Mouse (Mus musculus): ENCODE results near the gene Inpp4b. TPM values are rescaled to one million over a fixed set of nuclear protein-coding genes. Genes with fewer than 3 reads are reported as not detected.
A peak's percentile ranks its signal among the peaks of the same experiment; 100 is the strongest.

The Inpp4b gene
- total and polyA plus RNA-seq, 3 experiments: 7.3 to 73.4 (median 68.9) TPM

DNA sequence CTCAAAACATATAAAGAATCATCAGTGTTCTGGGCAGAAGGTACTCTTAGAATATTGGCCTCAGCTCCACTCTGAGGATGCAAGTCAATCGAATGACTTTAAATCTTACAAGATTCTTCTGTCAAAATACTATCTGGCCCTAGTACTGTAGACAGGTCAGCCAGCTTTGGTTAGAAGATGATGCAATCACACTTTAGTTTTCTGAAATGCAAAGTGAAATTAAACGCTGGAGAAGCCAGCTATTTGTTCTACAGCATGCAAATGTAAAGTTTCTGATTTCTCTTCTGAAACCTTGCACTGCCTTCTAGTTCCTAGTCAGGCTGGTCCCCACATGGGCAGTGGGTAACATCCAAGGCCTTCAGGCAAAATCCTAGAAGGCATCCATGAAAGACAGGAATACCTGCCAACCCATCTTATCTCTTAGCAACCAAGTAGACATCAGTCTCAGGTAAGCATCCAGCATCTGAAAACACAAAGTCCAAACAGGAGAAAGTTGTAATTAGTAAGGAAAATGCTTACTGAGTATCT lies 2.9 kb downstream of the Inpp4b start:
- H3K27me3 ChIP-seq (ENCODE audit: control insufficient read depth, insufficient read depth, low read length): no peaks in the 10 kb centered on the region; the same call in 1 of the 2 replicates
- TF ChIP-seq POLR2A (IDR thresholded peaks at IDR 0.05; ENCODE audit: insufficient read depth, low read depth, low read length) (no peak), CTCF (IDR thresholded peaks at IDR 0.05) (no peak), EP300 (IDR thresholded peaks at IDR 0.05; ENCODE audit: insufficient read depth, low read depth, low read length) (no peak)
- DNase-seq: no peak
- no peak overlapping the region for H3K27ac ChIP-seq
- H3K4me3 ChIP-seq: no peak overlapping the region
- no peaks in the 10 kb centered on the region for H3K79me2 ChIP-seq (replicated peaks; ENCODE audit: control insufficient read depth, insufficient read depth, low read length)
- no peak overlapping the region for H3K9ac ChIP-seq (ENCODE audit: low read depth, low read length)
- H3K36me3 ChIP-seq (ENCODE audit: control insufficient read depth, insufficient read depth, low read length): no peaks in the 10 kb centered on the region
- intact Hi-C loops (cut with DNase I): loop anchor here (5.0 to 10.0 kb wide), 3 partner anchors 467 to 1500 kb away; no protein-coding TSS in a partner anchor
- 74% methylated on average over 2 of the region's 2 CpGs for WGBS
- H3K4me1 ChIP-seq (ENCODE audit: control insufficient read depth, insufficient read depth, low read length): peaks cover 2% of the 10 kb centered on the region; the same call in 1 of the 2 replicates

DNA sequence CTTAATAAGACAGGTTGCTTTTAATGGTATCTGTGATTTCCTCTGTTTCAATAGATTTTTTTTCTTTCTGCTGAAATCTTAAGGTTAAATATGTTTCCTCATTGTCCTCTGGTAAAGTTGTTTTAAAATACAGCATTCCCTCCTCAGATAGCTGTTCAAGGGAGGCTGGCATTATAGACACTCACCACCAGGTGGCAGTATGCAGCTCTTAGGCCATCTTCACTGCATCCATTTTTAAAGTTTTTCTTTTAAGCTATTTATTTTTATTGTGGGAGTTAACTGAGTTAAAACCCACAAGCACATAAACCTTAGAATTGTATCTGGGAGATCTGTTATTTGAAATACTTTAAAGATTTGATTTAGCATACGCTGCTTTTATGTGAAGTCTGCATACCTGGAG lies 7.1 kb downstream of the Inpp4b start:
- no peak overlapping the region for H3K27ac ChIP-seq
- no peak overlapping the region for H3K9ac ChIP-seq (ENCODE audit: low read depth, low read length)
- no peaks in the 10 kb centered on the region for H3K36me3 ChIP-seq (ENCODE audit: control insufficient read depth, insufficient read depth, low read length)
- no peak overlapping the region for H3K4me3 ChIP-seq
- WGBS: 95% methylated on average over 1 of the region's 1 CpGs
- H3K4me1 ChIP-seq (ENCODE audit: control insufficient read depth, insufficient read depth, low read length): no peaks in the 10 kb centered on the region
- intact Hi-C loops (cut with DNase I): loop anchor here (1.0 to 10.0 kb wide), 4 partner anchors 463 to 1495 kb away; no protein-coding TSS in a partner anchor
- H3K79me2 ChIP-seq (replicated peaks; ENCODE audit: control insufficient read depth, insufficient read depth, low read length): no peaks in the 10 kb centered on the region
- no peak for TF ChIP-seq POLR2A (IDR thresholded peaks at IDR 0.05; ENCODE audit: insufficient read depth, low read depth, low read length)
- TF ChIP-seq CTCF (IDR thresholded peaks at IDR 0.05): no peak; the same call in 1 of the 2 replicates
- TF ChIP-seq EP300 (IDR thresholded peaks at IDR 0.05; ENCODE audit: insufficient read depth, low read depth, low read length): no peak
- no peaks in the 10 kb centered on the region for H3K27me3 ChIP-seq (ENCODE audit: control insufficient read depth, insufficient read depth, low read length)
- DNase-seq: no peak

DNA sequence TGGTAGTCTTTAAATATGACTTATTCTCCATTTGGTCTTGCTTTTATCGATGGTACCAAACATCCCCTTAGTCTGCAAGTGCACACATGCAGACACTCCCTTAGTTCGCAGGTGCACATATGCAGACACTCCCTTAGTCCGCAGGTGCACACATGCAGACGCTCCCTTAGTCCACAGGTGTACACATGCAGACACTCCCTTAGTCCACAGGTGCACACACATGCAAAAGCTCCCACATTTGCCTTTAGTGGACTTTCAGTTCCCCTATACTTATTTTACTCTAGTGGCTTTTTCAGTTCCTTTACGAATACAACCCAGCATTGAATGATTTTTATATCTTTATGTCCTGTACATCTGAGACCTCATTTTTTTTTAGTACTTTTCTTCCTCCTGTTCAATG lies 11.1 kb downstream of the Inpp4b start:
- no peak for TF ChIP-seq POLR2A (IDR thresholded peaks at IDR 0.05; ENCODE audit: insufficient read depth, low read depth, low read length)
- TF ChIP-seq CTCF (IDR thresholded peaks at IDR 0.05): no peak
- TF ChIP-seq EP300 (IDR thresholded peaks at IDR 0.05; ENCODE audit: insufficient read depth, low read depth, low read length): no peak
- Histone ChIP-seq H3K9ac (ENCODE audit: low read depth, low read length) (no peak overlapping the region), H3K27ac (no peak overlapping the region), H3K4me1 (ENCODE audit: control insufficient read depth, insufficient read depth, low read length) (no peaks in the 10 kb centered on the region), H3K27me3 (ENCODE audit: control insufficient read depth, insufficient read depth, low read length) (no peaks in the 10 kb centered on the region), H3K4me3 (no peak overlapping the region), H3K79me2 (replicated peaks; ENCODE audit: control insufficient read depth, insufficient read depth, low read length) (no peaks in the 10 kb centered on the region), H3K36me3 (ENCODE audit: control insufficient read depth, insufficient read depth, low read length) (no peaks in the 10 kb centered on the region)
- intact Hi-C loops (cut with DNase I): no loop called here
- WGBS: 91% methylated on average over 5 of the region's 5 CpGs
- DNase-seq: peak in 1 of 2 experiments; percentile 7

DNA sequence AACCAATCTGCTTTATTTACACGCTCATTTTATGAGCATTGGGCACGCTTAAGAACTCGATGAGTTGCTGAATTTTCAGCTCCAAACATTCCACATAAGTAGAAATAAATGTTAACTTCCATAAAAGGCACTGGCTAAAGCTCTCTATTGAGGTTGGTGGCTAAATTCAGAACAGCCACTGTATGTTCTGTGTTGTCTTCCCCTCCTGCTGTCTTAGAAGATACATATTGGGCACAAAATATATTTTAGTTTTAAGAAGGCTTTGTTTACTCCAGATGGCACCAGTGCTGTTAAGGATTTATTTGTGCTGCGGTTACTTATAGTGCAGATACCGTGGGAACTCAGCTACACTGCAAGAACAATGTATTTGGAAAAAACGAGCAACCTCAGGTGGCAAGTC lies 15.8 kb downstream of the Inpp4b start:
- H3K27me3 ChIP-seq (ENCODE audit: control insufficient read depth, insufficient read depth, low read length): no peaks in the 10 kb centered on the region
- 79% methylated on average over 6 of the region's 6 CpGs for WGBS
- intact Hi-C loops (cut with DNase I): no loop called here
- DNase-seq: no peak
- H3K36me3 ChIP-seq (ENCODE audit: control insufficient read depth, insufficient read depth, low read length): no peaks in the 10 kb centered on the region
- no peak overlapping the region for H3K9ac ChIP-seq (ENCODE audit: low read depth, low read length)
- H3K4me3 ChIP-seq: no peak overlapping the region
- H3K79me2 ChIP-seq (replicated peaks; ENCODE audit: control insufficient read depth, insufficient read depth, low read length): no peaks in the 10 kb centered on the region
- TF ChIP-seq CTCF (IDR thresholded peaks at IDR 0.05) (no peak), POLR2A (IDR thresholded peaks at IDR 0.05; ENCODE audit: insufficient read depth, low read depth, low read length) (no peak), EP300 (IDR thresholded peaks at IDR 0.05; ENCODE audit: insufficient read depth, low read depth, low read length) (no peak)
- H3K4me1 ChIP-seq (ENCODE audit: control insufficient read depth, insufficient read depth, low read length): no peaks in the 10 kb centered on the region
- no peak overlapping the region for H3K27ac ChIP-seq

DNA sequence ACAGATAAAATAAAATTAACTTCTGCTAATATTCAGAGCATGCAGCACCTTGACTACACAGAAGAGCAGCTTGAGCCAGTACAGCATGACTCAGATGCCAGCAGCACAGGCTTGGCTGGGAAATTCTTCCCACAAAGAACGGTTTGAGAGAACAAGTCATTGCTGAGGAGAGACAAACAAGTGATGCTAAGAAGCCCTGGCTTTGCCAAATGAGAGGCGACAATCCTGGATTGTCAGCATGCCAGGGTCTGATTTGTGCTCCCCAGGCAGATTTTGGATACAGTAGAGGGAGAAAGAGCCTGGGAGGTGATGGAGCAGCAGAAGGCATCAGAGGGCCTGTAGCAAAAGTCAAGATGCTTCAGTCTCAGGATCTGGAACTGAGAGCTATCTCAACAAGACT lies 18.2 kb downstream of the Inpp4b start:
- intact Hi-C loops (cut with DNase I): no loop called here
- no peak for TF ChIP-seq EP300 (IDR thresholded peaks at IDR 0.05; ENCODE audit: insufficient read depth, low read depth, low read length)
- no peak for TF ChIP-seq CTCF (IDR thresholded peaks at IDR 0.05)
- TF ChIP-seq POLR2A (IDR thresholded peaks at IDR 0.05; ENCODE audit: insufficient read depth, low read depth, low read length): no peak
- H3K4me3 ChIP-seq: no peak overlapping the region
- WGBS: 50% methylated on average over 2 of the region's 2 CpGs
- no peak overlapping the region for H3K9ac ChIP-seq (ENCODE audit: low read depth, low read length)
- no peaks in the 10 kb centered on the region for H3K27me3 ChIP-seq (ENCODE audit: control insufficient read depth, insufficient read depth, low read length)
- no peak for DNase-seq
- H3K79me2 ChIP-seq (replicated peaks; ENCODE audit: control insufficient read depth, insufficient read depth, low read length): no peaks in the 10 kb centered on the region
- H3K4me1 ChIP-seq (ENCODE audit: control insufficient read depth, insufficient read depth, low read length): no peaks in the 10 kb centered on the region
- H3K36me3 ChIP-seq (ENCODE audit: control insufficient read depth, insufficient read depth, low read length): no peaks in the 10 kb centered on the region
- H3K27ac ChIP-seq: no peak overlapping the region

DNA sequence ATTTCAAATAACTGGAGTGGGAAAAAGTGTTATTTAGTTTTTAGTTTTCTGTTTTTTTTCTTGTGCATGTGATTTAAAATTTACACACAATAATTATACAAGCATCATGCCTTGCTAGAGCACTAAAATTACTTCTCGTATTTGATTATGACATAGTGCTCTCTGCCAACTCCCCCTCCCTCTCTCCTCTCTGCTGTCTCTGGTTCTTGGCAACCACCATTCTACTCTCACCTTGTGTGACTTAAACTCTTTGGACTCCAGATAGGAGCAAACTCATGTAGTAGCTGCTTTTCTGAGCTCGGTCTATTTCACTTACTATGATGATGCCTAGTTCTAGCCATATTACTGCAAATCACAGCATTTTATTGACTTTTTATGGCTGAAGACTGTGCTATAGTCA lies 18.8 kb downstream of the Inpp4b start:
- 55% methylated on average over 2 of the region's 2 CpGs for WGBS
- no peak overlapping the region for H3K27ac ChIP-seq
- H3K4me1 ChIP-seq (ENCODE audit: control insufficient read depth, insufficient read depth, low read length): no peaks in the 10 kb centered on the region
- no peak for TF ChIP-seq CTCF (IDR thresholded peaks at IDR 0.05)
- no peak for TF ChIP-seq EP300 (IDR thresholded peaks at IDR 0.05; ENCODE audit: insufficient read depth, low read depth, low read length)
- TF ChIP-seq POLR2A (IDR thresholded peaks at IDR 0.05; ENCODE audit: insufficient read depth, low read depth, low read length): no peak
- peak in 1 of 2 experiments; percentile 6 for DNase-seq
- intact Hi-C loops (cut with DNase I): no loop called here
- H3K9ac ChIP-seq (ENCODE audit: low read depth, low read length): no peak overlapping the region
- no peaks in the 10 kb centered on the region for H3K79me2 ChIP-seq (replicated peaks; ENCODE audit: control insufficient read depth, insufficient read depth, low read length)
- H3K36me3 ChIP-seq (ENCODE audit: control insufficient read depth, insufficient read depth, low read length): no peaks in the 10 kb centered on the region
- no peaks in the 10 kb centered on the region for H3K27me3 ChIP-seq (ENCODE audit: control insufficient read depth, insufficient read depth, low read length)
- H3K4me3 ChIP-seq: no peak overlapping the region
